Mouse (Mus musculus) liver, adult 2 months (tissue): Measurements from ENCODE around the gene Tmem230.

ENCODE experiments used
- CTCF ChIP-seq: fragments of 200-500 bp; IDR thresholded peaks from 2 replicates; pipeline ENCODE4 v1.5.1; 2011; ENCODE audit warnings: low read depth, low read length, control low read depth
- POLR2A ChIP-seq: fragments of 200-500 bp; IDR thresholded peaks from 2 replicates; pipeline ENCODE4 v1.6.1; 2011; ENCODE audit warnings: low read length, control low read depth; ENCODE audit not compliant: insufficient read depth; ENCODE audit errors: extremely low read depth

GRCm38 (mm10) chr2:132221611-132222073 lies 26.0 kb downstream of the Tmem230 start:
- TF ChIP-seq POLR2A (no peak), CTCF (no peak)
